Mouse (Mus musculus): ENCODE results near the gene Ctnnd1. TPM values are rescaled to one million over a fixed set of nuclear protein-coding genes. Genes with fewer than 3 reads are reported as not detected.

Gene Ctnnd1
- polyA plus RNA-seq, 1 experiment from 2014 or later, result 42.0 TPM

DNA sequence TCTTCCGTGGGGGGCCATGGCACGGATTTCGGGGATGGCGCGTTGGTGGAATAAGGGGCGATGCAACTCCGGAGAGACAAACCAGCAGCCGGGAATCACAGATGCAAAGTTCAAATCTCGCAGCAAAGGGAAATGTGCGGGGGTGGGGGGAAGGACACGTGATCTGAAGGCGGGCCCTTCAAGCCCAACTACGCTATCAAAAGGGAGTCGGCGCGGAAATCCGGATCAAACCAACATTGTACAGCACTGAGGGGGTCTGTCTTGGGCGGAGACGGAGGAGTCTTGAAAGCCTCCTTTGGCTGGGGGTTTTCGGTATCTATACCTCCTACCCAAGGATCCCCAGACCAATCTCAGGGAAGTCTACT is 20.0 kb upstream of the Ctnnd1 start, which contains the start of gene Selenoh:
Gene Selenoh (minus strand): TSS at position 202 of the 365 bp plus-strand sequence.
- H3K36me3 ChIP-seq, result peaks cover 53% of the 10 kb centered on the region
- H3K27me3 ChIP-seq, result no peaks in the 10 kb centered on the region
- H3K9me3 ChIP-seq, result no peaks in the 10 kb centered on the region
- peak within 1 kb of the TSS; percentile 67 for H3K4me2 ChIP-seq
- peak within 1 kb of the TSS; percentile 84 for H3K4me3 ChIP-seq (replicated peaks)
- ATAC-seq (ENCODE audit: insufficient number of reproducible peaks, insufficient read depth, low FRiP score, low TSS enrichment, low read depth), result peak; percentile 95
- peak within 1 kb of the TSS; percentile 91 for H3K9ac ChIP-seq (replicated peaks)
- WGBS, result 0% methylated on average over 20 of the region's 20 CpGs
- peak within 1 kb of the TSS; percentile 97 for H3K27ac ChIP-seq
- peaks cover 8% of the 10 kb centered on the region; the same call in 1 of the 2 replicates for H3K4me1 ChIP-seq (replicated peaks)

DNA sequence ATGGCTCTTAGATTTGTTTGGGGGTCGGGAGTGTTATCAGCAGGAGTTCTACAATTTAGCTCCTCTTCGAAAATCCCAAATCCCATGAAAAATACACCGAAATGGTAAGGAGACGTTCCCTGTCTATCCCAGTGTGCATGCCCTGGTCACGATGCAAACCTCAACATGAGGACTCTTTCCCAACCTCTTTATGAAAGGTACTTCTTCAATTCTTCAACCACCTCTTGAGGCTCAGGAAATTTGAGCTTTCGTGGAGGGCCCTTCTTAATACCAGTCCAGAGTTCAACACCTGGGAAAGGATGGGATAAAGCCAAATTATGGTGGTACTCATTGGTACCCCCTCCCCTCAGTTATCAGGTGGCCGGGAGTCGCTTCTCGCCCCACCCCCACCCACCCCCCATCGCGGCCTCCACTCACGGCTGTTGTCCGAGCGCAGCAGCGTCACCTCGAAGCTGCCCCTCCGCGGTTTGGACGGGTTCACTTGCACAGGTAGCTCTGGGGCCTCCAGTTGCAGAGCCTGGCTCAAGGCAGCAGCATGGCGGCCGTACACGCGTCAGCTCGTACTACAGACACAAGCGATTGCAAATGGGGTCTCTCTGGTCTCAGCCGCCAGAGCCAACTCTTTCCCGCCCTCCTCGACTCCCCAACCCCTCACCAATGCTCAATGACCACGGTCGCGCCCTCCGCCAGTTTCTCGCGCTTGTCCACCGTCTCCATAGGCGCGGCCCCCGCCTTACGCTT is 19.4 kb upstream of the Ctnnd1 start:
- ATAC-seq (ENCODE audit: insufficient number of reproducible peaks, insufficient read depth, low FRiP score, low TSS enrichment, low read depth), result peak; percentile 69
- Histone ChIP-seq H3K27ac (peak overlapping the region; percentile 97), H3K4me2 (peak overlapping the region; percentile 67), H3K36me3 (peaks cover 47% of the 10 kb centered on the region), H3K9ac (replicated peaks) (peak overlapping the region; percentile 91), H3K4me1 (replicated peaks) (peaks cover 8% of the 10 kb centered on the region; the same call in 1 of the 2 replicates), H3K4me3 (replicated peaks) (peak overlapping the region; percentile 84), H3K9me3 (no peaks in the 10 kb centered on the region), H3K27me3 (no peaks in the 10 kb centered on the region)
- 2% methylated on average over 39 of the region's 39 CpGs for WGBS

DNA sequence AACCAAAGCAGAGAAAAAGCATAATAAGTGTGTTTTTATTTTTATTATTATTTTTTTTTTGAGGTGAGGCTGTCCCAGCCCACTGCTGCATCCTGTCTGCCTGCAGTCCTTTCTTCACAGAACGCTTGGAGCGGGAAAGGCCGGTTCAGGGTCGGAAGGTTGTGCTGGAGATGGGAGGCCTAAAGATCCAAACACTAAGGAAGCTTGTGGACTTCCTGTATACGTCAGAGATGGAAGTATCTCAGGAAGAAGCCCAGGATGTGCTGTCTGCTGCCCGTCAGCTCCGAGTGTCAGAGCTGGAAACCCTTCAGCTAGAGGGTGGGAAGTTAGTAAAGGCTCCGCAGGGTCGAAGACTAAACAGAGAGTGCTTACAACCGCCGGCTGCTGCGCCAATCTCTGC is 15.5 kb upstream of the Ctnnd1 start:
- Histone ChIP-seq H3K4me3 (replicated peaks) (no peak overlapping the region), H3K27ac (peak overlapping the region; percentile 23; the same call in 1 of the 2 replicates), H3K9ac (replicated peaks) (no peak overlapping the region)

DNA sequence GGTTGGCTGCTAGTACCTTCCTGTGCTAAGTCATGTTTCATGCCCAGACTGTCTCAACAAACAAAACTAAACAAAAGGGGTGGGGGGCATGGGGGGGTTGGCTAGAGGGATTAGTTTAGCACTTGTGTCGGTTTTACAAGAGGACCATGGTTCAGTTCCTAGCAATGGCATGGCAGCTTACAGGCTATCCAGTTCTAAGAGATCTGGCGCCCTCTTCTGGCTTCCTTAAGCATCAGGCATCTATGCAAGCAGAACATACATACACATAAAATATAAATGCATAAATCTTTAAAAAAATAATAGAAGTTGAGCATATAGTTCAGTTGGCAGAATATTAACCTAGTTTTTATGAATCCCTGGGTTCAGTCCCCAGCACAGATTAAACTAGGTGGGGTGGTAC is 12.3 kb upstream of the Ctnnd1 start:
- no peak for ATAC-seq (ENCODE audit: insufficient number of reproducible peaks, insufficient read depth, low FRiP score, low TSS enrichment, low read depth)
- Histone ChIP-seq H3K9ac (replicated peaks) (no peak overlapping the region), H3K36me3 (peaks cover 7% of the 10 kb centered on the region; the same call in 1 of the 2 replicates), H3K9me3 (no peaks in the 10 kb centered on the region), H3K27ac (no peak overlapping the region), H3K4me2 (no peak overlapping the region), H3K4me1 (replicated peaks) (no peaks in the 10 kb centered on the region), H3K27me3 (no peaks in the 10 kb centered on the region), H3K4me3 (replicated peaks) (no peak overlapping the region)
- 33% methylated on average over 2 of the region's 2 CpGs for WGBS

More for the DNA sequence above, 15.5 kb upstream of the Ctnnd1 start:
- Histone ChIP-seq H3K36me3 (peaks cover 23% of the 10 kb centered on the region), H3K4me2 (no peak overlapping the region), H3K9me3 (no peaks in the 10 kb centered on the region), H3K4me1 (replicated peaks) (peaks cover 8% of the 10 kb centered on the region; the same call in 1 of the 2 replicates), H3K27me3 (no peaks in the 10 kb centered on the region)
- ATAC-seq (ENCODE audit: insufficient number of reproducible peaks, insufficient read depth, low FRiP score, low TSS enrichment, low read depth), result no peak
- 67% methylated on average over 12 of the region's 12 CpGs for WGBS

DNA sequence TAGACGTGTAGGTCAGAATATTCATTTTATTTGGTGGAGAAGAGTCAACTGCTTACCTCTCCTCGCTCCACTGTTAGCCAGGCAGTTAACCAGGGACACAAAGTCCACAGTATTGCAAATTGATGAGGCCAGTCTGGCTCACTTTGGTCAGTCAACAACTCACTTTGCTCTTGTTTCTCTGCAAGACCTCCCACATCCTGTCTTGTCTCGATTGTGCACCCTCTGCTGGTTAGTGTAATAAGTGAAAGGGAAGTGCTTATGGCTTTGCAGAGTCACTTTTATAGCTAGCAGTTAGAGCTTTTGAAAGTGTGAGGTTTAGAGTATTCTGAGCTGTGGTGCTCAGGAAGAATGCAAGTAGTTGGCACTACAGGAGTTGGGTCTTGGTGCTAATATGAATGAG is 9.7 kb upstream of the Ctnnd1 start:
- H3K9ac ChIP-seq (replicated peaks), result no peak overlapping the region
- 59% methylated on average over 3 of the region's 3 CpGs for WGBS
- no peaks in the 10 kb centered on the region for H3K36me3 ChIP-seq
- H3K27me3 ChIP-seq, result no peaks in the 10 kb centered on the region
- H3K9me3 ChIP-seq, result no peaks in the 10 kb centered on the region
- no peak overlapping the region for H3K4me2 ChIP-seq
- H3K4me1 ChIP-seq (replicated peaks), result no peaks in the 10 kb centered on the region
- H3K27ac ChIP-seq, result no peak overlapping the region
- ATAC-seq (ENCODE audit: insufficient number of reproducible peaks, insufficient read depth, low FRiP score, low TSS enrichment, low read depth), result no peak
- H3K4me3 ChIP-seq (replicated peaks), result no peak overlapping the region

DNA sequence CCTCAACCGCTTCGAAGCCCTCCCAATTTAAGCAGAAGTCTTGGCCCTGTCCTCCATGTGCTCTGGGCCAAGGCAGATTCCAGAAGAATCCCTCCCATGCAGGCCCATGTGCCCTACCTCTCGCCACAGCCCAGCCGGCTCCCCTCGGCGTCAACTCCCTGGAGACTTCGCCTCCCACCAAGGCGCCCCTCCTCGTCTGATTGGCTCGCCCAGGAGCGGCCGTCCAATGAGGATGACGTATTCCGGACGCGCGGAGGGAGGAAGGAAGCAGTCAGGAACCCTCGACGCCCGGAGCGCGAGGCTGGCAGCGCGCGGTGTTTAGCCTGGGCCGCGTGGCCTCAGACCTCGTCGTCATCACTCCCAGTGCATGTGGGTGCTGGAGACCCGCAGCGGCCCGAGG is 8.2 kb upstream of the Ctnnd1 start, which contains the start of gene Btbd18:
Gene Btbd18 (plus strand): TSS at position 274 of the 400 bp plus-strand sequence.
- Histone ChIP-seq H3K36me3 (no peaks in the 10 kb centered on the region), H3K4me3 (replicated peaks) (no peak within 1 kb of the TSS), H3K27ac (no peak within 1 kb of the TSS), H3K27me3 (no peaks in the 10 kb centered on the region), H3K4me2 (no peak within 1 kb of the TSS), H3K9ac (replicated peaks) (no peak within 1 kb of the TSS), H3K9me3 (no peaks in the 10 kb centered on the region), H3K4me1 (replicated peaks) (no peaks in the 10 kb centered on the region)
- 93% methylated on average over 32 of the region's 32 CpGs for WGBS
- no peak for ATAC-seq (ENCODE audit: insufficient number of reproducible peaks, insufficient read depth, low FRiP score, low TSS enrichment, low read depth)

DNA sequence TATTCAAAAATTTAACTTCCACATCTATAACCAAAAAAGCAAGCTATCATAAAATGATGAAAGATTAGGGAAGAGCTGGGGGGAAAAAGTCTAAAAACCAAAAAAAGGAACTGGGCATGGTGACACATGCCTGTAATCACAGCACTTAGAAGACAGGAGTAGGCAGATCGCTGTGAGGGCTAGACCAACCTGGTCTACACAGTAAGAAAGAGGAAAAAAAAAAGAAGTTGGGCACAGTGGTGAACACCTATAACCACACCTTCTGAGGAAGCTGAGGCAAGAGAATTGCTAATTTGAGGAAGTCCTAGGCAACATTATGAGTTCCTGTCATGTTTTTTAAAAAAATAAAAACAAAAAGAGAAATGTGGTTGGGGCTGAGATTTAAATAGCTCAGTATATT is 5.3 kb upstream of the Ctnnd1 start:
- no peak for ATAC-seq (ENCODE audit: insufficient number of reproducible peaks, insufficient read depth, low FRiP score, low TSS enrichment, low read depth)
- H3K9me3 ChIP-seq, result no peaks in the 10 kb centered on the region
- no peak overlapping the region for H3K9ac ChIP-seq (replicated peaks)
- H3K27ac ChIP-seq, result no peak overlapping the region
- WGBS, result 75% methylated on average over 1 of the region's 1 CpGs
- H3K36me3 ChIP-seq, result no peaks in the 10 kb centered on the region
- no peaks in the 10 kb centered on the region for H3K27me3 ChIP-seq
- no peaks in the 10 kb centered on the region for H3K4me1 ChIP-seq (replicated peaks)
- no peak overlapping the region for H3K4me3 ChIP-seq (replicated peaks)
- no peak overlapping the region for H3K4me2 ChIP-seq

DNA sequence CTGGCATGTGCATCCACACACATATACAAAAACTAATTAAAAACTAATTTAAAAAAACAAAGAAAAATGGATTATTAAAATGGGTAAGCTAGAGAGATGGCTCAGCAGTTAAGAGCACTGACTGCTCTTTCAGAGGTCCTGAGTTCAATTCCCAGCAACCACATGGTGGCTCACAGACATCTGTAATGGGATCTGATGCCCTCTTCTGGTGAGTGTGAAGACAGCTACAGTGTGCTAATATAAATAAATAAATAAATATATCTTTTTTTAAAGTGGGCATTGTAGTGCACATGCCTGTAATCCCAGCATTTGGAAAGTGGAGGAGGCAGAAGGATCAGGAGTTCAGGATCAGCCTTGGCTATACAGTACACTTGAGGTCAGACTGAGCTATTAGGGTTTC is 2.8 kb upstream of the Ctnnd1 start:
- H3K4me2 ChIP-seq, result no peak overlapping the region
- H3K27ac ChIP-seq, result no peak overlapping the region
- H3K9ac ChIP-seq (replicated peaks), result no peak overlapping the region
- H3K4me3 ChIP-seq (replicated peaks), result no peak overlapping the region
- H3K27me3 ChIP-seq, result no peaks in the 10 kb centered on the region
- H3K4me1 ChIP-seq (replicated peaks), result peaks cover 4% of the 10 kb centered on the region; the same call in 1 of the 2 replicates
- ATAC-seq (ENCODE audit: insufficient number of reproducible peaks, insufficient read depth, low FRiP score, low TSS enrichment, low read depth), result no peak
- no peaks in the 10 kb centered on the region for H3K36me3 ChIP-seq
- H3K9me3 ChIP-seq, result no peaks in the 10 kb centered on the region

DNA sequence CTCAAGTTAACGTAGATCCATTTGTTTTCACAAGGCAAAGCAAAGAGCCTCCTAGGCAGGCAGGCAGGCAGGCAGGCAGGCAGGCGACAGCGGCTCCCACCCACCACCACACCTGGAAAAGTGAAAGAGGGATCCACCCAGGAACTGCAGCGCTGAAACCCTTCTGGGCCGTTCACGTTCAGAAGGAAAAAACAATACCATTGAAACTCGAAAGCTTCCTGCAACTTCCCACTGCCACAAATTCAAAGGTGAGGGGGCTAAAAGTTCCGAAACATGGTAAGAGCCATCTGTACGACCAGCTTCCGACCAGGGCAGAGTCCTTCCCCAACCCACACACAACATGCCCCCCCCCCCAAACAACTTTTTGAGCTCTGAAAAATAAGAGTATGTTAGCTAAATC is 891 bp downstream of the Ctnnd1 start:
- 0% methylated on average over 10 of the region's 10 CpGs for WGBS
- H3K4me1 ChIP-seq (replicated peaks), result peaks cover 13% of the 10 kb centered on the region
- peak overlapping the region; percentile 83 for H3K9ac ChIP-seq (replicated peaks)
- no peaks in the 10 kb centered on the region for H3K36me3 ChIP-seq
- no peak for ATAC-seq (ENCODE audit: insufficient number of reproducible peaks, insufficient read depth, low FRiP score, low TSS enrichment, low read depth)
- peak overlapping the region; percentile 71 for H3K4me2 ChIP-seq
- H3K27me3 ChIP-seq, result no peaks in the 10 kb centered on the region
- H3K4me3 ChIP-seq (replicated peaks), result peak overlapping the region; percentile 70
- H3K9me3 ChIP-seq, result no peaks in the 10 kb centered on the region
- H3K27ac ChIP-seq, result peak overlapping the region; percentile 97; the same call in 1 of the 2 replicates

DNA sequence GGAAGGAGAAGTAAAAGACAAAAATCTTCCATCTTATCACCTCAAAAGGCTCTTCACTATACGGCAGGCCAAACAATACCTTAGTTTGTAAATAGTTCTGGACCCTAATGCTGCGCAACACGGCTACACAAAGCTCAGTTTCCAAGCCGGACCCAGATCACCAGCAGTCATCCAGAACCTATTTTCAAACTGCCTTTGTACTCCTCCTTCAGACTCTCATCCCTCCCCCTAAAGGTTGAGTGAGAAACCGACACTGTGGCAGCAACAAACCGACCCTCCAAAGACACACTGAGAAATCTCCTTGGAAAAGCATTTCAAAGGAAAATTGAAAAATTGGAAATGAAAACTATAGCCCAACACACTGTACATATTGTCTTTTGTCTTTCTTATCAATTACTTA is 2.2 kb downstream of the Ctnnd1 start:
- 55% methylated on average over 6 of the region's 6 CpGs for WGBS
- Histone ChIP-seq H3K4me3 (replicated peaks) (peak overlapping the region; percentile 70), H3K36me3 (no peaks in the 10 kb centered on the region), H3K9me3 (no peaks in the 10 kb centered on the region), H3K4me1 (replicated peaks) (peaks cover 13% of the 10 kb centered on the region), H3K9ac (replicated peaks) (peak overlapping the region; percentile 46), H3K27me3 (no peaks in the 10 kb centered on the region), H3K27ac (no peak overlapping the region), H3K4me2 (peak overlapping the region; percentile 71)
- no peak for ATAC-seq (ENCODE audit: insufficient number of reproducible peaks, insufficient read depth, low FRiP score, low TSS enrichment, low read depth)

DNA sequence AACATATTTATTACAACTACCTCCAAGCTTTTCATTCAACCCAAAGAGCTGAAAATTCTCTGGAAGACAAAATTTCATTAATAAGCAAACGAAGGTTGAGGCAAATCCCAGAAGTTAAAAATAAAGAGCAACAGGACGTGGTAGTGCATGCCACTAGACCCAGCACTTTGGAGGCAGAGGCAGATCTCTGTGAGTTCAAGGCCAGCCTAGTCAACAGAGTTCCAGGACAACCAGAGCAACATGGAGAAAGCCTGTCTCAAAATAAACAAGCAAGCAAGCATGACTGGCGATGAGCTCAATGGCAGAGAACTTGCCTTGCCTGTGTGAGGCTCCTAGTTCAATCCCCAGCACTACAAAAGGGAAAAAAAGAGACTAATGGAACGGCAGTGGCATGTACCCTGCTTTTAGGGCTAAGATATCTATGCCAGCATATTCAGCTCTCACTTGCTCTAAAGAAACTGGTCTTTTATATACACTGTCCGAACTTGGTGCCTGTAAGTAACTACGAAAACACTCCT is 3.5 kb downstream of the Ctnnd1 start:
- Histone ChIP-seq H3K9me3 (no peaks in the 10 kb centered on the region), H3K4me3 (replicated peaks) (no peak overlapping the region), H3K36me3 (no peaks in the 10 kb centered on the region), H3K27me3 (no peaks in the 10 kb centered on the region), H3K27ac (no peak overlapping the region), H3K4me1 (replicated peaks) (peaks cover 13% of the 10 kb centered on the region), H3K9ac (replicated peaks) (no peak overlapping the region), H3K4me2 (no peak overlapping the region)
- no peak for ATAC-seq (ENCODE audit: insufficient number of reproducible peaks, insufficient read depth, low FRiP score, low TSS enrichment, low read depth)
- WGBS, result 92% methylated on average over 6 of the region's 6 CpGs

Data from limb, embryonic 12.5 days (tissue).